Mouse (Mus musculus) T-helper 2 cell (primary cell): ENCODE data around the gene Pigg.

ENCODE experiments used
- in situ Hi-C: fragments of 300-600 bp; cut with MboI, MseI; formaldehyde crosslinking; loops from one replicate; pipeline ENCODE4 v1.15.1; 2025; ENCODE audit warnings: high pct_unique_total_duplicates

The Pigg gene

GRCm38 (mm10) chr5:108349511-108350148 lies 37.2 kb downstream of the Pigg start:
- in situ Hi-C loops: loop anchor here (25.0 kb wide), 2 partner anchors 888 to 1213 kb away; partner anchors contain the start of gene Crlf2

GRCm38 (mm10) chr5:108354056-108354455 lies 41.6 kb downstream of the Pigg start:
- in situ Hi-C loops: no loop called here

- in situ Hi-C loops: no loop called here
Measured at GRCm38 (mm10) chr5:108357862-108358261, 45.5 kb downstream of the Pigg start.

- in situ Hi-C loops: no loop called here
Measured at GRCm38 (mm10) chr5:108359491-108359890, 47.1 kb downstream of the Pigg start.

GRCm38 (mm10) chr5:108360211-108360610 lies 47.8 kb downstream of the Pigg start:
- in situ Hi-C loops: no loop called here

- in situ Hi-C loops: no loop called here
Measured at GRCm38 (mm10) chr5:108362330-108362729, 49.9 kb downstream of the Pigg start.

GRCm38 (mm10) chr5:108366328-108366983 lies 54.0 kb downstream of the Pigg start:
- in situ Hi-C loops: no loop called here

GRCm38 (mm10) chr5:108366984-108367841 lies 54.8 kb downstream of the Pigg start:
- in situ Hi-C loops: no loop called here

GRCm38 (mm10) chr5:108367871-108368332 lies 55.5 kb downstream of the Pigg start, which contains the start of gene Gm42517:
Gm42517 (minus strand) TSS chr5:108367922.
- in situ Hi-C loops: no loop called here

GRCm38 (mm10) chr5:108368446-108368845 lies 56.0 kb downstream of the Pigg start:
- in situ Hi-C loops: no loop called here

- in situ Hi-C loops: no loop called here
Measured at GRCm38 (mm10) chr5:108368851-108369621, 56.6 kb downstream of the Pigg start.

GRCm38 (mm10) chr5:108369964-108370363 lies 57.6 kb downstream of the Pigg start:
- in situ Hi-C loops: no loop called here

- in situ Hi-C loops: no loop called here
Measured at GRCm38 (mm10) chr5:108374079-108374478, 61.7 kb downstream of the Pigg start.

GRCm38 (mm10) chr5:108376059-108376458 lies 63.6 kb downstream of the Pigg start:
- in situ Hi-C loops: no loop called here

GRCm38 (mm10) chr5:108378346-108378745 lies 65.9 kb downstream of the Pigg start:
- in situ Hi-C loops: no loop called here

- in situ Hi-C loops: no loop called here
Measured at GRCm38 (mm10) chr5:108385632-108386031, 73.2 kb downstream of the Pigg start.

GRCm38 (mm10) chr5:108386449-108386848 lies 74.0 kb downstream of the Pigg start:
- in situ Hi-C loops: no loop called here

- in situ Hi-C loops: no loop called here
Measured at GRCm38 (mm10) chr5:108388201-108388600, 75.8 kb downstream of the Pigg start, which contains the start of gene Pde6b. Pde6b (plus strand) TSS chr5:108388391.

- in situ Hi-C loops: no loop called here
Measured at GRCm38 (mm10) chr5:108389744-108390143, 77.3 kb downstream of the Pigg start.
